Mouse (Mus musculus): ENCODE results near the gene Cyp4f18.
"Not testable (repeated sequence)": the region's sequence is repeated elsewhere in the genome, so short reads cannot be mapped to it uniquely, and the experiment has no call there.

Cyp4f18 gene

GRCm38 (mm10) chr8:72009473-72009872 lies at the start of gene Cyp4f18:
TSS of gene Cyp4f18 (minus strand) at chr8:72009626.
- DNase-seq (ENCODE audit: low read depth, low spot score): no peak

- DNase-seq (ENCODE audit: low read depth, low spot score): not testable (repeated sequence)
Measured at GRCm38 (mm10) chr8:72057643-72058042, 48.2 kb upstream of the Cyp4f18 start.

GRCm38 (mm10) chr8:72054633-72055032 lies 45.2 kb upstream of the Cyp4f18 start:
- not testable (repeated sequence) for DNase-seq (ENCODE audit: low read depth, low spot score)

DNA sequence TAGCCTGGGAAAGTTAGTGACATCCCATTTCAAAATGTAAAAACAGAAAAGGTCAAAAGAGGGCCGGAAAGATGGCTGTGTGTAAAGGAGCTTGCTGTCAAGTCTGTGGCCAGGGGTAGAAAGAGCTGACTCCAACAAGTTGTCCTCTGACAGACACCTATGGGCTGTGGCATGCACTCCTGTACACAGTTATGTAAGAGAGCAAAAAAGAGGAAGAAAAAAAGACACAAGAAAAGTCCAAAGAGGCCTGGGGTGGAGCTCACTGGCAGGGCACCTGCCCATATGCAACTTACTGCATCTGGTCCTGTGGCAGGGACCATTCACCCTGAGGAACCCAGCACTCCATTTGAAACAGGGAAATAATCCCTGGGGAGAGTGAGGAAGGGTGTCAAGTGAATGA lies 33.1 kb upstream of the Cyp4f18 start:
- DNase-seq (ENCODE audit: low read depth, low spot score): no peak

DNA sequence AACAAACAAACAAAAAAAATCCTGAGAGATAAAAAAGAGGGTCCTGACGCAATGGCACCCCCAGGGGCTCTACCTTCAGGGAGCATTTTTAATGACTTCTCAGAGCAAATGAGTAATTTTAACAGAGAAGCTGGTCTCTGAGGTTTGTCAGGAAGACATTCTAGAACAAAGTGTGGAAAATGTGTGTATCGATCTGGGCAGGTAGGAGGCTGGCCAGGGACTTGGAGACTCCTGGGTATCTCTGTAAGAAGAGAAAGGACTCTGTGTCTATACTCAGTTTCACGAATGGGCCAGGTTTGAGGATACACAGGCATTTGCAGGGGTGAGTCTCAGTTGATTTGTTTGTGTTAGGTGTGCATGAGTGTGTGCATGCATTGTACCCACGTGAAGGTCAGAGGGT lies 31.5 kb upstream of the Cyp4f18 start, which contains the start of gene Olfr372:
Gene Olfr372 (plus strand): TSS at position 301 of the 400 bp plus-strand sequence.
- DNase-seq (ENCODE audit: low read depth, low spot score): not testable (repeated sequence)

DNA sequence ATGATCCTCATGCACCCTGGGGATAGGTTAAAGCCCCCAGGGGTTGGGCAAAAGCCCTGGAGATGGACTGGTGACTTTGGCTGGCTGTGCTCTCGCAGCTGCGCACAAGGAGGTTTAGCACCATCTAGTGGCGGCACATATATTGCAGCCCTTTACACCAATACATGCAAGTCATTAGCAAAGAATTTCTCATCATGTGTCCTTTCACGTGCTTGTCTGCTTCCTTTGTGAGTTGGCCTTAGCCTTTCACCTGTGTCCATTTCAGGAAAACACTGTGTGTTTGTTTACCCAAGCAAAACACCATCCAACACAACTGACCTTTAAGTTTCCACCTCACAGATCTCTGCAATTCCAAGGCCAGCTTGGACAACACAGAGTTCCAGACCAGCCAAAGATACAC lies 23.5 kb upstream of the Cyp4f18 start:
- DNase-seq (ENCODE audit: low read depth, low spot score): not testable (repeated sequence)

- DNase-seq (ENCODE audit: low read depth, low spot score): not testable (repeated sequence)
Measured at GRCm38 (mm10) chr8:72024886-72025285, 15.5 kb upstream of the Cyp4f18 start.

DNA sequence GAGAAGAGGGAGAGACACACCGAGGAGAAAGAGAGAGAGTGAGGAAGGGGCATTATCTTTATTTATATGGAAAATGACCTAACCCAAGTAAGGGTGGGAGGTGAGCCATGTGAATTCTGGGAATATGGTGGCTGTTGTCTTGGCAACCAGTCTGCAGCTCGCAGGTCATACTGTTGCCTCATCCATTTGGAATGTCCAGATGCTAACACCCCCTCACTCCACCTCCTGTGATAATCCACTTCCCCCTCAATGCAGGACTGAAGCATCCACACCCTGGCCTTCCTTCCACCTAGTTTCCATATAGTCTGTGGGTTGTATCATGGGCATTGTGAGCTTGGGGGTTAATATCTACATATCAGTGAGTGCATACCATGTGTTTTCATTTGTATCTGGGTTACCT lies 10.4 kb upstream of the Cyp4f18 start:
- DNase-seq (ENCODE audit: low read depth, low spot score): peak; percentile 10

DNA sequence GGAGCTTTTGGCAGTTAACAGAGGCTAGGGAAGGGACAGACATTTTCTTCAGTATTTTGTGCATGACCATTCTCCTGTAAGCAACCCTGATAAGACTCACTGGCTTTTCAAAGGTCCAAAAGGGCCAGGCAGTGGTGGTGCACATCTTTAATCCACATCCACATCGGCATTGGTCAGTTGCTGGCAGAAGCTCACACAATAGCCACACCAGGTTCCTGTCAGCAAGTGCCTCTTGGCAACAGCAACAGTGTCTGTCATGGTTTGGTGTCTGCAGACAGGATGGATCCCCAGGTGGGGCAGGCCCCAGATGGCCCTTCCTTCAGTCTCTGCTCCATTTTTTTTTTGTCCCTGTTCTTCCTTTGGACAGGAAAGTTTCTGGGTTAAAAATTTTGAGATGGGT lies 9.6 kb upstream of the Cyp4f18 start:
- peak; percentile 52 for DNase-seq (ENCODE audit: low read depth, low spot score)

DNA sequence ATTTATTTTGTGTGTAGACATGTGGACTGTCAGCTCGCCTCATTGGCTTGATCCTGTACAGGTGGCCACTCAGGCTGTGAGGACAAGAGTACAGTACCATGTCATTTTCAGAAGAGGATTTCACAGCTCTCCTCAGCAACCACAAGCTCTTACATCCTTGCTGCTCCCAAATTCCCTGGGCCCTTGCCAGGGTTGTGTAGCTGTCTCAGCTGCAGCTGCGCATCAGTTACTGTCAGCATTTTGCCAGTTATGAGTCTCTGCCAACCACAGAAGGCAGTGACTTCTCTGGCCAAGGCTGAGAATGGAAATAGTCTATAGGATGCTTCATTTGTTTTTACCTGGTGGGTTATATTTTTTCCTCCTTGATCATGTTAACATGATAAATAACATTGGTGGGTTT lies 8.7 kb upstream of the Cyp4f18 start:
- peak; percentile 45 for DNase-seq (ENCODE audit: low read depth, low spot score)

GRCm38 (mm10) chr8:72017339-72017738 lies 7.9 kb upstream of the Cyp4f18 start:
- DNase-seq (ENCODE audit: low read depth, low spot score): not testable (repeated sequence)

GRCm38 (mm10) chr8:72013506-72014228 lies 4.2 kb upstream of the Cyp4f18 start:
- not testable (repeated sequence) for DNase-seq (ENCODE audit: low read depth, low spot score)

DNA sequence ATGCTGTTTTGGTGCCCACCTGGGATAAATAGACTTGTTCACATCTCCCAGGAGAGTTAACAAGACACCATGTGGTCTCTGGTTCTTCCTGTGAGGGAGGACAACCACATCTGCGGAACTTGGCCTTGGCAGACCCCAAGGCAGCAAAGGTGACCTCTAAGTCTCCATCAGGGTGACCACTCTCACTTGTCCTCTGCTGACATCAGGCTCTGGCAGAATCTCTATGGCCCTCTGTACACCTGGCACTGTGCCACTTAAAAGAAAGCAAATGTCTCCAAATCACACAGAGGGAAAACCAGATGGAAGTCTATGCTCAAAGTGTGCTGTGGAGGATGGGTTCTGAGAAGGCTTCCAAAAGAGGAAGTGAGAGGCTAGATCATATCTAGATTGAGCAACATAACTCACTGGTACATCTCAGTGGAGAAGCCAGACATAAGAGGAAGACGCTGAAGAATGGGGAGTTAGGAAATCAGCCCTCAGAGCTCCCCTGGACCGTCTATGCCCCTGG lies 1.2 kb downstream of the Cyp4f18 start:
- DNase-seq (ENCODE audit: low read depth, low spot score): peak; percentile 10

GRCm38 (mm10) chr8:72006763-72007162 lies 2.7 kb downstream of the Cyp4f18 start:
- DNase-seq (ENCODE audit: low read depth, low spot score): no peak

DNA sequence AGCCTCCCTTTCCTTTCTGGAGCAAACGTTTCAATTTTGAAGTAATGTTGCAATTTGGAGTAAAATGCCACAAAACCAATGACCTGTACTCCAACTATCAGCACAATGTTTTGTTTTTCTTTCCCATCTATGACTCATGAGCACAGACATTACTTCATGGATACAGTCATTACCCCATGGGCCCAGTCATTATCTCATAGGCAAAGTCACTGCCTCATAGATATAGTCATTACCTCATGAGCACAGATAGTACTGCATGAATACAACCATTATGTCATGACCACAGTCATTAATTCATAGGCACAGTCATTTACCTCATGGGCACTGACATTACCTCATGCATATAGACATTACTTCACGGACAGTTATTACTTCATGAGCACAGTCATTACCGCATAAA lies 3.5 kb downstream of the Cyp4f18 start:
- no peak for DNase-seq (ENCODE audit: low read depth, low spot score)

DNA sequence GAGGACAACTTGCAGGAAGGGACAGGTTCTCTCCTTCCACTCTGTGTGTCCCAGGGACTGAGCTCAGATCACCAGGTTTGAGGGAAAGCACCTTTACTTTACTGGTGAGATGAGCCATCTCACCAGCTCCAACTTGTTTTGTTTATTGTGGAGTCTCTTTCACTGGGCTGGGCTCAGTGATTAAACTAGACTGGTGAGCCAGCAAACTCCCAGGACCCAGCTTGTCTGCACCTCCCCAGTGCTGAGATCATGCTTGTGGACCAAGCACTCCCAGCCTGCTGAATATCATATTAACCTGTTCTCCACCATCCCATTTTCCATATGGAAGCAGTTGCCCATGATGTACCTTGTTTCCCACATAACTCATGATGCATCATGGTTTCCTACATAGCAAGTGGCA lies 6.5 kb downstream of the Cyp4f18 start:
- DNase-seq (ENCODE audit: low read depth, low spot score): no peak

- no peak for DNase-seq (ENCODE audit: low read depth, low spot score)
Measured at GRCm38 (mm10) chr8:72000223-72000622, 9.2 kb downstream of the Cyp4f18 start.

DNA sequence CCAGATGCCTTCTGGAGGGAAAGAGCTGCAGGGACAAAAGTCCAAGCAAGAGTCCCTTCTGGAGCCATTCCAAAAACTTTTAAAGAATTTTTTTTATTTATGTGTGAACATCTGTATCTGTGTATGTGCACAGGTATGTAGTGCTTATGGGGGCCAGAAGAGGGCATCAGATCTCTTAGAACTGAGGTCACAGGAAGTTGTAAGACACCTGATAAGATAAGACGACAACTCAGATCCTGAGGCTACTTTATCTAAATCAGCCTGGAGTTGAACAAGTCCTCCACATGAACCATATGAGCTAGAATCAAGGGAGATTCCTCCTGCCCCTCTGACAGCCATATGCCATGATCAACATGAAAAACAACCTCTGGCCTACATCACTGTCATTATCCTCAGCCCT lies 10.0 kb downstream of the Cyp4f18 start:
- no peak for DNase-seq (ENCODE audit: low read depth, low spot score)

- DNase-seq (ENCODE audit: low read depth, low spot score): no peak
Measured at GRCm38 (mm10) chr8:71988867-71989599, 20.4 kb downstream of the Cyp4f18 start.

DNA sequence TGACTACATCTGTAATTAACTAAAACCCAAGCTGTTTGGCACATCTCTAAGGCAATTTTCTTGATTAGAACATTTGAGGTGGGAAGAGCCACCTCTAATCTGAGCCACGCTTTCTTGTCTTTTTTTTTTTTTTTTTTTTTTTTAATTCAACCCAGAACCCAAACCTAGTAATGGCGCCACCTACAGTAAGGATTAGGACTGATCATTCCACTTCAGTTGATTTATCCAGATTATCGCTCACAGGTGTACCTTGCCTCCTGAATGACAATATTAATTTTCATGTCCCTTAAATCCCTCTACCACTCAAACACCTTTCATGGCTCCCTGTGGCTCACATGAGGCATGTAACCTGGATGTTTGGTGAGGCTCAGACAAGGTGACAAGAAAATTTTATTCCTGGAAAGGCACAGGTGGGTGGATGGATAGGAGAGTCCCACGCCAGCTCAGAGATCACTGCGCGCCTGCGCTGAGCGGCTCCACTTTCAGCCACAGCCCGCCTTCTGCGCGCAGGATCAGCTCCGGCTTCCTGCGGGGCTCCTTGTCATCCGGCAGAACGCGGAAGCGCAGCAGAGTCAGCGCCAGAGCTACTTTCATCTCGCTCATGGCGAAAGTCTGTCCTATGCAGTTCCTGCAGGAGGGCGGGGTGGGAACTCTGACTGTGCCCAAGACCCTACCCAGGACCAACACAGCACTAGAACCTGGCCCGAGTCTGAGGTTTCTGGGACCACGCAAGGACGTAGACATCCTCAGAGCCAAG lies 21.1 kb downstream of the Cyp4f18 start:
- peak; percentile 94 for DNase-seq (ENCODE audit: low read depth, low spot score)

DNA sequence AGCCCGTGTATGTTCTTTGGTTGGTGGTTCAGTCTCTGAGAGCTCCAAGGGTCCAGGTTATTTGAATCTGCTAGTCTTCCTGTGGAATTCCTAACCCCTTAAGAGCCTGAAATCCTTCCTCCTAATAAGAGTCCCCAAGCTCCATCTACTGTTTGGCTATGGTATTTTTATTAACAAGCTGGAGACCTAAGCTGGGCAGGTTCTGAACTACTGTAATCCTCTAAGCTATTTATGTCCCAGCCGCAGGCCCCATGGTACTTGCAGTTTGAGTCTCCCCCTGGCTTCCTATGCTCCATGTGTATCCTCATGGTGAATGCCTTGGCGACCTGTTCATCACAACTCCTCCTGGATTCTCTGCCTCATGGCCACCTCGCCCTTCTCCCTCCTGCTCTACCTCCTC lies 24.8 kb downstream of the Cyp4f18 start:
- DNase-seq (ENCODE audit: low read depth, low spot score): peak; percentile 26

GRCm38 (mm10) chr8:71981456-71981855 lies 28.0 kb downstream of the Cyp4f18 start:
- DNase-seq (ENCODE audit: low read depth, low spot score): no peak
